Mouse (Mus musculus): Measurements from ENCODE around the gene Rprd1b. TPM values are rescaled to one million over a fixed set of nuclear protein-coding genes. Genes with fewer than 3 reads are reported as not detected.

The Rprd1b gene
- total and polyA plus RNA-seq, 2 experiments from 2014 or later: 13.5 to 24.5 TPM

- no peak overlapping the region for H3K27ac ChIP-seq (ENCODE audit: low read depth)
- no peak overlapping the region for H3K9ac ChIP-seq (replicated peaks; ENCODE audit: low read depth, low read length)
- H3K9me3 ChIP-seq (replicated peaks; ENCODE audit: control insufficient read depth, low read length): no peaks in the 10 kb centered on the region
- ATAC-seq (ENCODE audit: insufficient read depth, low read depth): no peak
- no peaks in the 10 kb centered on the region for H3K27me3 ChIP-seq (ENCODE audit: control insufficient read depth, insufficient read depth, low read length)
- WGBS: 84% methylated on average over 3 of the region's 3 CpGs
- no peak overlapping the region for H3K4me3 ChIP-seq (ENCODE audit: low read depth, low read length)
- TF ChIP-seq CTCF (IDR thresholded peaks at IDR 0.05; ENCODE audit: low read depth): no peak
- TF ChIP-seq EP300 (IDR thresholded peaks at IDR 0.05; ENCODE audit: low read depth): no peak
- no peak for DNase-seq (ENCODE audit: low spot score)
- peaks cover 54% of the 10 kb centered on the region for H3K36me3 ChIP-seq (replicated peaks; ENCODE audit: control insufficient read depth, insufficient read depth, low read length)
- H3K4me2 ChIP-seq (ENCODE audit: low read depth, low read length): no peak overlapping the region
- peaks cover 20% of the 10 kb centered on the region for H3K4me1 ChIP-seq (ENCODE audit: control insufficient read depth, insufficient read depth)
Observed at GRCm38 (mm10) chr2:158063036-158063435, 34.7 kb downstream of the Rprd1b start.

GRCm38 (mm10) chr2:158064571-158065048 is 36.3 kb downstream of the Rprd1b start:
- ATAC-seq (ENCODE audit: insufficient read depth, low read depth) (peak; percentile 71), DNase-seq (ENCODE audit: low spot score) (peak; percentile 83)
- Histone ChIP-seq H3K4me1 (ENCODE audit: control insufficient read depth, insufficient read depth) (peaks cover 20% of the 10 kb centered on the region), H3K36me3 (replicated peaks; ENCODE audit: control insufficient read depth, insufficient read depth, low read length) (peaks cover 43% of the 10 kb centered on the region), H3K27me3 (ENCODE audit: control insufficient read depth, insufficient read depth, low read length) (no peaks in the 10 kb centered on the region), H3K4me3 (ENCODE audit: low read depth, low read length) (no peak overlapping the region), H3K9ac (replicated peaks; ENCODE audit: low read depth, low read length) (no peak overlapping the region), H3K4me2 (ENCODE audit: low read depth, low read length) (no peak overlapping the region), H3K9me3 (replicated peaks; ENCODE audit: control insufficient read depth, low read length) (no peaks in the 10 kb centered on the region), H3K27ac (ENCODE audit: low read depth) (peak overlapping the region; percentile 84)
- peak; percentile 58 for TF ChIP-seq CTCF (IDR thresholded peaks at IDR 0.05; ENCODE audit: low read depth)
- 0 out of 2 replicates have a peak, but pooled peaks have one; percentile 25 for TF ChIP-seq EP300 (IDR thresholded peaks at IDR 0.05; ENCODE audit: low read depth)
- 13% methylated on average over 3 of the region's 3 CpGs for WGBS

- no peaks in the 10 kb centered on the region for H3K9me3 ChIP-seq (replicated peaks; ENCODE audit: control insufficient read depth, low read length)
- H3K36me3 ChIP-seq (replicated peaks; ENCODE audit: control insufficient read depth, insufficient read depth, low read length): peaks cover 41% of the 10 kb centered on the region
- peaks cover 20% of the 10 kb centered on the region for H3K4me1 ChIP-seq (ENCODE audit: control insufficient read depth, insufficient read depth)
- DNase-seq (ENCODE audit: low spot score): peak; percentile 76
- H3K27me3 ChIP-seq (ENCODE audit: control insufficient read depth, insufficient read depth, low read length): no peaks in the 10 kb centered on the region
- 28% methylated on average over 5 of the region's 5 CpGs for WGBS
- H3K4me3 ChIP-seq (ENCODE audit: low read depth, low read length): no peak overlapping the region
- no peak overlapping the region for H3K4me2 ChIP-seq (ENCODE audit: low read depth, low read length)
- peak; percentile 86 for ATAC-seq (ENCODE audit: insufficient read depth, low read depth)
- no peak overlapping the region for H3K9ac ChIP-seq (replicated peaks; ENCODE audit: low read depth, low read length)
- H3K27ac ChIP-seq (ENCODE audit: low read depth): peak overlapping the region; percentile 84
- TF ChIP-seq EP300 (IDR thresholded peaks at IDR 0.05; ENCODE audit: low read depth): 0 out of 2 replicates have a peak, but pooled peaks have one; percentile 12
- no peak for TF ChIP-seq CTCF (IDR thresholded peaks at IDR 0.05; ENCODE audit: low read depth)
Observed at GRCm38 (mm10) chr2:158065064-158065463, 36.8 kb downstream of the Rprd1b start.

GRCm38 (mm10) chr2:158066456-158066855 is 38.2 kb downstream of the Rprd1b start:
- Histone ChIP-seq H3K27ac (ENCODE audit: low read depth) (peak overlapping the region; percentile 84), H3K4me3 (ENCODE audit: low read depth, low read length) (no peak overlapping the region), H3K4me2 (ENCODE audit: low read depth, low read length) (no peak overlapping the region), H3K4me1 (ENCODE audit: control insufficient read depth, insufficient read depth) (peaks cover 30% of the 10 kb centered on the region), H3K9ac (replicated peaks; ENCODE audit: low read depth, low read length) (no peak overlapping the region), H3K27me3 (ENCODE audit: control insufficient read depth, insufficient read depth, low read length) (no peaks in the 10 kb centered on the region), H3K36me3 (replicated peaks; ENCODE audit: control insufficient read depth, insufficient read depth, low read length) (peaks cover 33% of the 10 kb centered on the region), H3K9me3 (replicated peaks; ENCODE audit: control insufficient read depth, low read length) (no peaks in the 10 kb centered on the region)
- TF ChIP-seq CTCF (IDR thresholded peaks at IDR 0.05; ENCODE audit: low read depth): no peak
- TF ChIP-seq EP300 (IDR thresholded peaks at IDR 0.05; ENCODE audit: low read depth): no peak
- ATAC-seq (ENCODE audit: insufficient read depth, low read depth) (peak; percentile 22; the same call in 1 of the 2 replicates), DNase-seq (ENCODE audit: low spot score) (peak; percentile 54)

- DNase-seq (ENCODE audit: low spot score): no peak
- 93% methylated on average over 5 of the region's 5 CpGs for WGBS
Observed at GRCm38 (mm10) chr2:158067260-158067824, 39.0 kb downstream of the Rprd1b start.

More at GRCm38 (mm10) chr2:158067260-158067824, 39.0 kb downstream of the Rprd1b start:
- no peaks in the 10 kb centered on the region for H3K27me3 ChIP-seq (ENCODE audit: control insufficient read depth, insufficient read depth, low read length)
- H3K4me1 ChIP-seq (ENCODE audit: control insufficient read depth, insufficient read depth): peaks cover 35% of the 10 kb centered on the region
- peaks cover 33% of the 10 kb centered on the region for H3K36me3 ChIP-seq (replicated peaks; ENCODE audit: control insufficient read depth, insufficient read depth, low read length)
- H3K4me2 ChIP-seq (ENCODE audit: low read depth, low read length): no peak overlapping the region
- no peaks in the 10 kb centered on the region for H3K9me3 ChIP-seq (replicated peaks; ENCODE audit: control insufficient read depth, low read length)
- H3K27ac ChIP-seq (ENCODE audit: low read depth): peak overlapping the region; percentile 84
- TF ChIP-seq EP300 (IDR thresholded peaks at IDR 0.05; ENCODE audit: low read depth) (no peak), CTCF (IDR thresholded peaks at IDR 0.05; ENCODE audit: low read depth) (no peak)
- ATAC-seq (ENCODE audit: insufficient read depth, low read depth): no peak
- no peak overlapping the region for H3K4me3 ChIP-seq (ENCODE audit: low read depth, low read length)
- no peak overlapping the region for H3K9ac ChIP-seq (replicated peaks; ENCODE audit: low read depth, low read length)
